Mouse (Mus musculus): Measurements from ENCODE around the gene Gm21060.
"Not testable (repeated sequence)": the region's sequence is repeated elsewhere in the genome, so short reads cannot be mapped to it uniquely, and the experiment has no call there.

Gene Gm21060

DNA sequence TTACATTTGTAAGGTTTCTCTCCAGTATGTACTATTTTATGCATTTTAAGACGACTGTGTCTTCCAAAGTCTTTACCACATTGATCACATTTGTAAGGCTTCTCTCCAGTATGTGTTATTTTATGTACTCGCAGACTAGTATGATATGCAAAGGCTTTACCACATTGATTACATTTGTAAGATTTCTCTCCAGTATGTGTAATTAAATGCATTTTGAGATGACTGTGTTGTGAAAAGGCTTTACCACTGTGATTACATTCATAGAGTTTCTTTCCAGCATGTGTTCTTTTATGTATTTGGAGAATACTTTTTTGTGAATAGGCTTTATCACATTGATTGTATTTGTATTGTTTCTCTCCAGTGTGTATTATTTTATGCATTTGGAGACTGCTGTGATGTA is at the start of gene Gm21060:
Gm21060 (minus strand) TSS at position 101 of the 400 bp plus-strand sequence.
- DNase-seq (ENCODE audit: extremely low spot score, low read depth, low spot score) = no peak

DNA sequence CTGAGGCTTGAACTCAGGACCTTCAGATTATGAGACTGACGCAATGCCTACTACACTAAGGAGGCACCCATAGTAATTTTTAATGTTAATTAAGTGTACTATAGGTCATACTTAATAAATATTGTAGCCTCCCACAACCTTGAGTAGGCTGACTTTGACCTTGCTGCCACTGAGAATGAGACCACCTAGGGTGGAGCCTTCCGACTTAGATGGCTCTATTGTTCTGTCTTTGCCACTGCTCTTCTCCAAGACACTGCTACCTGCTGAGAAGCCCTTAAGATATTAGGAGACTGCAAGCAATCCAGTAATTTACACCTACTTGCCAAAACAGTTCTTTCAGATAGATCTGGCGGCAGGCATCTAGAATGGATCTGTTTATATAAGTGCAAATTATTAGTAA is 24.0 kb upstream of the Gm21060 start:
- not testable (repeated sequence) for DNase-seq (ENCODE audit: extremely low spot score, low read depth, low spot score)

DNA sequence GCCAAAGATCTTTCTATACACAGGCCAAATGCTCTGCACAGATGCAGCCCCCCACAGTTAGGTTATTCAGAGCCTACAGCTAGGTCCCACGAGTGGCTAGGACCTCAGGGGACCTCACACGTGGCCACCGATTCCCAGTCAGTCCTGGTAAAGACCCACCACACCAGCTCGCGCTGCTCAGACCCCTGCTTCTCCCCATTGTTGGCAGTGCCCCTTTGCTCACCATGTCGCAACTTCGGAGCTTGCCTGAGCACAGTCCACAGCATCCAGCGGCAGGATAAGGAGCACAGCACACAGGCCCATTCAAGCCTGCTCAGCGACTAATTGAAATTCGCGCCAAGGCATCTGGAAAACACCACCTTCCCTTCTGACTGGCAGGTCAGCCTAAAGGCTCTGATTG is 16.3 kb upstream of the Gm21060 start:
- not testable (repeated sequence) for DNase-seq (ENCODE audit: extremely low spot score, low read depth, low spot score)

DNA sequence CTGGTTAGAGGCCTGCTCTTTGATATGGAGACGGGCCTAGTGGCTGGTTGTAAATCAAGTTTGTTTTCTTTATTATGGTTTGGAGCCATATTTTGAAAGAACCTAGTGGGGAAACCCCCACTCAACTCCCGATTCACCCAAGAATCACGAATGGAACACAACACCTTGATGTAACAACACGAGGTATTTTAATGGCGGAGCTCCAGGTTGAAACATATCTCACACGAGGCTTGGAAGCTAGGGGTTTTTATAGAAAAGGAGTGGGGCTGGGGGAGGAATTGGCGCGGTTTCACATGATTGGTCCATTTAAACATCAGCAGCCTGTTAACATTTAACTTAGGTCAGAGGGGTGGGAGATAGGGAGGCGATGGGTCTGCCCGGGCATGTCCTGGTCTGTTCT is 15.5 kb upstream of the Gm21060 start:
- not testable (repeated sequence) for DNase-seq (ENCODE audit: extremely low spot score, low read depth, low spot score)

DNA sequence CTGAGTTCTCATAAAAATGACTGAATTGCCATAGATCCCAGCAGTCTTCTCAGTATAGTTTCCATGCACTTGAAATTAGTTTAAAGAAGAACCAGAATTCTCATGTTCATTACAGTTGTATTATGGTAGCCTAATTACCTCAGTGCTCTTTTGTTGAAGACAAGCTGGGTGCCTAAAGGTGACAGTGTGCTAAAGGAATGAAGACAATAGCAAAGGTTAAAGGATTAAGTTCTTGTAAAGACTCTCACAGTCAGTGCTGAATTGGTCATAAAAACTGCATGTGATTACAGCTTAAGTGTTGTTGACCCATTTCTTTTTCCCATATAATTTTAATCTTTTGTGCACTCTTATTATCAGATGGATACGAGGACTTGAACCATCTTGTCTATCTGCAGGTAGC is 11.2 kb upstream of the Gm21060 start:
- not testable (repeated sequence) for DNase-seq (ENCODE audit: extremely low spot score, low read depth, low spot score)

DNA sequence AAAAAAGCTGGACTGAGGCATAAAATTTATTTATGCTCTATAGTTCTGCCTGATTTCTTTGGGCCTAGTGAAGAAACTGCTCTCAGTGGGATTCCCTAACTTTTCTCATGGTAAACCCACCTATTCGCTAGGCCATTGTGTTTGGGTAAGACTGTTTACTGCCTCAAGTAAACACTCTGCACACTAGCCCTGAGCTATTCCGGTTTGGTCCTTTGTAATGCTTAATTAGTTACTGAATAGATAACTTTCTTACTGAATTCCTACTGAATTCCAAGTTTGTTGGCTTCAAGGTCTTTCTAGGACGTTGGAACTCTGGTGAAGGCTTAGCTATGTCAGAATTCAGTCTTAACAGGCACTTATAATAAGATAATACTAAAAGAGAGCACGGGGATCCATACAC is 11.8 kb downstream of the Gm21060 start:
- DNase-seq (ENCODE audit: extremely low spot score, low read depth, low spot score) = not testable (repeated sequence)

DNA sequence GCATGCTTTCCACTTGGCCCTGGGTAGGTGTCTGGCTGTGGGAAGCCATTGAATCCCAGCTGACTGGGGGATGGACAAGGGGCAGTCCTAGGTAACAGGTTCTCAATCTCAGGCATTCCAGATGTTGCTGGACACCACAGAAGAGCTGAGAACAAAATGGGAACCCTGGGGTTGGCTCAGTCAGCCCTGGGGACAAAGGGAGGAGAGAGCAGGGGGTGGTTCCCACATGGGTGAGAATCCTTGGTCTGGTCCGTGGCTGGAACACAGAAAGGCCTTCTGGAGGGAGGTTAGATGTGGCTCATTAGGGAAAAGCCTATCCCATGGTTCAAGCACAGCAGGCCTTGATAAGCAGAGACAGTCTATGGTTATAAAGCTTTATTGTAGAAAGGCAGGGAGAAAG is 13.3 kb downstream of the Gm21060 start:
- DNase-seq (ENCODE audit: extremely low spot score, low read depth, low spot score) = no peak

DNA sequence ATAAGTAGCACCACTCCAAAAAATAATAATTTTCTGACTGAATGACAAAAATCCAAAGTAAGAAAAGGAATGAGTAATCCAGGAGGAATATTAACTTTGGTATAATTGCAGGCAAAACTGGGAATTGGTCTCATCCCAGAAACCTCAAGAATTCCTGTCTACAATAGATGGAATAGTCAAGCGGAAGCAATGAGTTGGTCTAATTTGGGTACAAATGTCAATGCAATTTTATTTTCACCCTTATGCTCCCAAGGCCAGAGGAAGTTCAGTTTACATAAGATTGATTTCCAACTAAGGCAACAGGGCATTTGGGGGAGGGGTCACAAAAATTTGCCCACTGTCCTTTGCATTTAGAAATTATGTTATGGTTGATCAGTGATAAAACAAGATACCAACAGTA is 21.4 kb downstream of the Gm21060 start:
- DNase-seq (ENCODE audit: extremely low spot score, low read depth, low spot score) = no peak

DNA sequence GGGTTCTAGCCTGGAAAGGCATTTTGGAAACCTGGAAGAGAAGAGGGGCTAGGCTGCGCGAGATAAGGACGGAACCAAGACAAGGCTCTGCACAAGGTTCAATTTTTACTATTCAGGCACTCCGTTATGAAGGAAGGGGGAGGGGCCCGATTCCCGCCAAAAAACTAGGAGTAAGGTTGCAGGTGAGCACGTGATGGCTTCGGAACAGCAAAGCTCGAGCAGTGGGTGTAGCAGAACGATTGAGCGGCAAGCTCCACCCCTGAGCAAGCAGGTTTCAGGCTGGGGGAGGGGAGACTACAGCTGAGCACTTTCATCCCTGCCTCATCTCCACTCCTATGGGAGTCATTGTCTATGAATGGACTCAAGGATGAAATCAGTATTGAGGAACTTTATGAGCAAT is 27.7 kb downstream of the Gm21060 start:
- DNase-seq (ENCODE audit: extremely low spot score, low read depth, low spot score) = not testable (repeated sequence)

DNA sequence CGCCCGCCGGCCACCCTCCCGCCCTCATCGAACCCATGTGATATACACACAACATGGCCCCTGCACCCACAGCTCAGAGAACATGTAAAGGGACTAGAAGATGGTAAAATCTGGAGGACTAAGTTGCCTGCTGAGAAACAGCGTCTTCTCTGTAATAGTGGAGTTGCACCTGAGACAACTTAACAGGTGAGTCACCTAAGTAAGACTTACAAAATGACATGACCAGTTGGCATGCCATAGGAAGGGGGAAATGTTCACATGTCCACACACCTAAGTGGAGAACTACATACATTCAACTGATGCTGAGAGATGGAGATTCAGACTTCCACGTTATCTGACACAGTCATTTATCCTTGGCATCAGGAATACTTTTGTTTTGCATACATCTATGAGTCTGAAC is 29.7 kb downstream of the Gm21060 start:
- DNase-seq (ENCODE audit: extremely low spot score, low read depth, low spot score) = no peak

DNA sequence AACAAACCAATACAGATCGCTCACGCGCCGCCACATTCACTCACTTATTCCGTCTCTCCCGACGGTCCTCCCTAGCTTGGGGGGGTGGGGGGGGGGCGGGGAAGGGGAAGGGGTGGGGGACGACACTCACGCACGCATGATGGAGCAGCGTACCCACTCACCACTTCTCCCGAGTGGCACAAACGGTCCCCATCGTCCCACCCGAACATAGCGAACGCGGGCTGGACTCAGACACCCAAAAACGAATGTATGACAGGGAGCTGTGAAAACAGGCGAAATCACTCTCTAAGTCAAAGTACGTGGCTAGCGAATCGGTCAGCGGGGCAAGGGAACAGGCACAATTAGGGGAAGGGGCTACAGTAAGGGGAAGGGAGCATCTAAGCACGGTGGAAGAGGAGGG is 30.2 kb downstream of the Gm21060 start:
- no peak for DNase-seq (ENCODE audit: extremely low spot score, low read depth, low spot score)

DNA sequence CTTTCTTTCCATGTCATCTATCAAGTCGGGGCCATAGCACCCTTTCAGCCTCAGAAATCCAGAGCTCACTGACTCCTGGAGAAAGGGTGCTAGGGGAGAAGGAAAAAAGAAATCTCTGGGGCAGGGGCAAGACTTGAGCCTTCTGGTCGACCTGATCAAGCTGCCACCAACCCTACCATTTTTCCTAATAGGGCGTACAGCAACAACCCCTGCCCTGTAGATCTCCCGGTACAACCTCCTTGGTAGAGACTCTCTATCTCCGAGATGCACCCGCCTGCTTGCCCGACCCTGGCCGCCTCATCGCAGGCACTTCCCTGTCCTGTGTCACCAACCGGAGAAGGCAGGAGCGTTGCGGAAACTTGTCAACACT is 30.6 kb downstream of the Gm21060 start:
- no peak for DNase-seq (ENCODE audit: extremely low spot score, low read depth, low spot score)

DNA sequence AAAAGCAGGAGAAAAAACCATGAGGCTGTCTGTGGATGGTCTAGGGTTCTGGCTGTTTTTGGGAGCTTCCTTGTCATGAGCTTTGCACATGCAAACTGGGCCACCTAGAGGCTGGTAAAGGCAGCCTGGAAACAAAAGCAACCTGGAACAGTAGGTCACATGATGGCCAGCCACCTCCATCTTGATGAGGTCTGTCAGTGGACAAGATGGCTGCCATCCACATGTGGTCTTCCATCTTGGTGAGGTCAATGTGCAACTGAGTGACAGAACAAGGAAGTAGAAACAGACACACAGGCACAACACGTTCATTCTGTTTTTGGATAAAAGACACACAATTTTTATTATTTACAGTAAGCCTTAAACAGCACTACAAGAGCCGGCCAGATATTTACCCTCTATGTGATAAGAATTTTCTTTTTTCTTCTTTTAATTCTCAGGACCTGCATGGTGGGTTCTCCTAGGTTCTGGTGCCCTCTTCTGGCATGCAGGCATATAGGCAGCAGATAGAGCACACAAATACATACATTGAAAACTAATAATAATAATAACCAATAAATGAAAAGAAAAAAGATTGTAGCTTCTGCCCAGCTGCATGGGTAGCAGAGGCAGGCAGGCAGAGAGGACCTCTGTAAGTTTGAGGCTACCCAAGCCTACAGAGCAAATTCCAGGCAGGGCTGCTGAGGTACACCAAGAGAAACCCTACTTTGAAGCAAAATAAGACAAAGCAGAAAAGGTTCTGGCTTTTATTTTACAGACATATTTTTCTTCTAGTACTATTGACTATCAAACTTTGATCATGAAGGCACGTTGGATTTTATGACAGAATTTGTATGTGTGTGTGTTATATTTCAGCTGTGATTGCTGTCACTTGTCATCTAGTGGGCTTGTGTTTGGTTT is 31.3 kb downstream of the Gm21060 start:
- peak; percentile 88 for DNase-seq (ENCODE audit: extremely low spot score, low read depth, low spot score)

DNA sequence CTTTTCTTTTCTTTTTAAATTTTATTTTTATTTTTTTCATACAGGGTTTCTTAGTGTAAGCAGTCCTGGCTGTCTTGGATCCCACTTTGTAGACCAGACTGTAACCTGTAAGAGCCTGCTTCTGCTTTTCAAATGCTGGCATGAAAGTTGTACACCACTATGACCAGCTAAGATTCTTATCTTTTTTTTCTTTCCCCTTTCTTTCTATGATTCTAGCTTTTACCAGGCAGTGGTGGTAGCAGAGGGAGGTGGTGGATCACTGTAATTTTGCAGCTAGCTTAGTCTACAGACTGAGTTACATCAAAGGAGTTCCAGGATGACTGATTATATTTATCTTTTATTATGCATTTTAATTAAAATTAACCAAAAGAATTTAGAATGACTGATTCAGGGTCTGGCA is 31.9 kb downstream of the Gm21060 start:
- no peak for DNase-seq (ENCODE audit: extremely low spot score, low read depth, low spot score)

DNA sequence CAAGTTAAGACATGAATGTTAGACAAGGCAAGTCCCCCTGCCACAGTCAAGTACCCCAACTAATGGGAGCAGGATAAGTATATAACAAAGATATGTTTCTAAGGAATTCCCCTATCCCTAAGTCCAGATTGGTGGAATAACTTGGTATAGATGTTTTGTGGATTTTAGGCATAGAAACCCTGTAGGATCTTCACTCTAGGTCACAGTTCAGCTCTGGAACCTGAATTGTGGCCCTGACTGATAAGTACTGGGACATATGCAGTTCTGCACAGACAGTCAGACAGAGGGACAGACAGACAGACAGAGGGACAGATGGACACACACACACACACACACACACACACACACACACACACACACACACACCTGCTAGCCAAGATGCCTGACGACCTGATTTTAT is 32.6 kb downstream of the Gm21060 start:
- peak; percentile 63 for DNase-seq (ENCODE audit: extremely low spot score, low read depth, low spot score)

DNA sequence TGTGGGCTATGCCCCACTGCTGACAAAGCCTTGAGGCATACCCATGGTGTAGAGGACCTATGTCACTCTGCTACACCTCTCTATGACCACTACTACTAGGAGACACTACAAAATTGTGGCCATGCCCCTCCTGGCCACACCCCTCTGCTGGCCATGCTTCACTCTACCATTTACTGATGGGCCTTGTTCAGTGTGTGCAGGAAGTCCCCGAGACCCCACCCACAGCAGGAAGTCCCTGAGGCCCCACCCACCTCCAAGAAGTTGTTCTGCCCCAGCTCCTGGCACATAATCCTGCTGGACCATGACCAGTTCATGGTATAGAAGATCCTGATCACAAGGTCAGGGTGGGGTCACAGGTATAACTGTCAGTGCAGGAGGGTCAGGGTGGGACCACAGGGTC is 35.6 kb downstream of the Gm21060 start:
- DNase-seq (ENCODE audit: extremely low spot score, low read depth, low spot score) = no peak

DNA sequence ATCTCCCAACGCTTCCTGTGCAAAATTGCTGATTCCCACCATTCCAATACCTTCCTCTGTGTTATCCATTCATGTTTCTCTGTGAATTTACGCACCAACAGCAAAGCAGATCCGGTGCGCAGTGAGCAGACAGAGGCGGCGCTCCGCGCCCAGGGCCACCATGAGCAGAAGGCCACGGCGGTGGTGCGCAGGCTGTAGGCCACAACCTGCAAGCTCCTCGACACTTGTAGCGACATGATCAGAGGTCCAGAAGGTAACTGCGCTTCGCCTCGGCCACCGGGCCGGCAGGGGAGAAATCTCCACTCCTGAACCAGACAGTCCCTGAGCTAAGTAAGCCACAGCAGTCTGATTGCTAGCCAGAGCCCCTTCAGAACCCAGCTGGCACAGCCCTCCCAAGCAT is 39.1 kb downstream of the Gm21060 start:
- no peak for DNase-seq (ENCODE audit: extremely low spot score, low read depth, low spot score)

DNA sequence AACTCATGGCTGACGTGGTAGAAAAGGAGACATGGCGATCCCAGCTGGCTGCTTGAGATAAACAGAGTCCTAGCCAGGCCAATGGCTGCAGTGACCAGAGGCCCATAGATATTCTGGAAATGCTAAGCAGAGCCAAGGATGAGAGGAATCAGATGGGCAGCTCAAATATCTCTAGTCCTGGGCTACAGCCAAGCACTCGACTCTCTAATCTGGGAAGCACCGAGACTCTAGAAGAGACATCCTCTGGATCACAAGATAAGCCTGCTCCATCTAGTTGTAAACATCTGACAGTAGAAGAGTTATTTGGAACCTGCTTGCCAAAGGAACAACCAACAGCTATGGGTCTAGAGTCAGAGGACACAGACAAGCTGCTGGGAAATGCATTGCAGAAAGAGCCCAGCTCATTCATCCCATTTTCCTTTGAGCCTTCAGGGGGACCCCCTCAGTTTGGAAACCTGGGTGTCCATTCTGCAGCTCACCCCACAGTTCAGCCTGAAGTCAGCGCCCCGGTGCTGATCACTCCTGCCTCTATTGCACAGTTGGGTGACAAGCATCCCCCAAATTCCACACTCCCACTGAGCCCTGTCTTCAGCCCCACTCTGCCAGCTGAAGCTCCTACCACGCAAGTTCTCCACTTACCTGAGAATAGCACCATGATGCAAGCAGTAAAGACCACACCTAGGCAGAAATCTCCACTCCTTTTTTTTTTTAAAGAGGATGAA is 40.5 kb downstream of the Gm21060 start:
- DNase-seq (ENCODE audit: extremely low spot score, low read depth, low spot score) = no peak

DNA sequence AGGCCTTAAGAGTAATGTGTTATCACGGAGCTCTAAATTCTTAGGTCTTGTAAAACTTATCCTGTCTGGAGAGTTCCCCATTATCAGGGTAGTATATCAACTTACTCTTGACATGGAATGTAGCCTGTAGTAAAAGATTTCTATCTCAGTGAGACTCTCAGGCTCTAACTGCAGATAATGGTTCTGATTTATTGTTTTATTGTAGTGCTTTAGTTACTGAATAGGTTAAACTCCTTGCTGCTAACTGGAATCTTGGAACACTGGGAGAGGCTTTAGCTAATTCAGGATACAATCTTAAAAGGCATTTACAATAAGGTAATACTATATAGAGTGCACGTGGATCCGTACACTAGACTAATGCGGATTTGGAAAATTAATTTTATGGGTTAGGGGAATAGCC is 49.5 kb downstream of the Gm21060 start:
- not testable (repeated sequence) for DNase-seq (ENCODE audit: extremely low spot score, low read depth, low spot score)

Data from hindlimb bud, embryonic 11.5 days (tissue).